Mouse (Mus musculus) forebrain, embryonic 11.5 days (tissue): ENCODE results near the gene Cybrd1. TPM values are rescaled to one million over a fixed set of nuclear protein-coding genes. Genes with fewer than 3 reads are reported as not detected.

Experiments
- ATAC-seq: fragments of 200-750 bp; cut with Nextera tagmentation; replicated peaks from 2 replicates; pipeline ENCODE4 v1.8.0; 2017; ENCODE audit warnings: moderate TSS enrichment; ENCODE audit not compliant: low FRiP score
- DNase-seq: peaks from one replicate; pipeline ENCODE4 v3.0.0-alpha.2; 2017; ENCODE audit warnings: low spot score
- H3K27ac ChIP-seq: fragments of 300-500 bp; sonication (generic); 2 replicates; pipeline ENCODE4 v1.5.1; 2014; ENCODE audit warnings: low read depth, low read length
- H3K27me3 ChIP-seq: fragments of 300-500 bp; sonication (generic); 2 replicates; pipeline ENCODE4 v1.6.1; 2014; ENCODE audit warnings: mild to moderate bottlenecking, low read length, mixed read lengths; ENCODE audit not compliant: control insufficient read depth, insufficient read depth
- H3K36me3 ChIP-seq: fragments of 300-500 bp; sonication (generic); 2 replicates; pipeline ENCODE4 v1.6.1; 2014; ENCODE audit warnings: mild to moderate bottlenecking, low read length, moderate library complexity, mixed read lengths; ENCODE audit not compliant: control insufficient read depth, insufficient read depth
- H3K4me1 ChIP-seq: fragments of 300-500 bp; sonication (generic); replicated peaks from 2 replicates; pipeline ENCODE4 v1.6.1; 2014; ENCODE audit warnings: low read length, mixed read lengths; ENCODE audit not compliant: control insufficient read depth, insufficient read depth
- H3K4me2 ChIP-seq: fragments of 300-500 bp; sonication (generic); 2 replicates; pipeline ENCODE4 v1.6.1; 2014; ENCODE audit warnings: low read depth, mild to moderate bottlenecking, low read length, moderate library complexity, mixed read lengths; ENCODE audit not compliant: severe bottlenecking
- H3K4me3 ChIP-seq: fragments of 300-500 bp; sonication (generic); 2 replicates; pipeline ENCODE4 v1.5.1; 2014; ENCODE audit warnings: low read depth, low read length
- H3K9ac ChIP-seq: fragments of 300-500 bp; sonication (generic); 2 replicates; pipeline ENCODE4 v1.6.1; 2014; ENCODE audit warnings: low read length
- H3K9me3 ChIP-seq: fragments of 300-500 bp; sonication (generic); 2 replicates; pipeline ENCODE4 v1.6.1; 2016; ENCODE audit warnings: low read length, mixed read lengths; ENCODE audit not compliant: control insufficient read depth
- WGBS: fragments of 180-500 bp; shearing (Covaris S2); extraction: QIAGEN DNeasy Blood & Tissue Kit; methylation state at CpG from one replicate; pipeline ENCODE4 v1.1.7; 2014; 5-methylcytosine and 5-hydroxymethylcytosine counted together
- polyA plus RNA-seq: library from polyadenylated mRNA; unstranded; fragments of >200 nt; fragmentation: Nextera tagmentation; extraction: Ambion mirVana; gene quantifications from 2 replicates; pipeline ENCODE4 v1.2.1, GENCODE M21; 2014

Gene Cybrd1
- polyA plus RNA-seq, 1 experiment from 2014 or later = 0.20 TPM

- DNase-seq = no peak
- no peak overlapping the region for H3K4me2 ChIP-seq
- H3K27ac ChIP-seq = no peak overlapping the region
- no peak overlapping the region for H3K4me3 ChIP-seq
- WGBS = 89% methylated on average over 9 of the region's 9 CpGs
- no peak for ATAC-seq
- no peaks in the 10 kb centered on the region for H3K27me3 ChIP-seq
- H3K9me3 ChIP-seq = no peaks in the 10 kb centered on the region
- H3K36me3 ChIP-seq = no peaks in the 10 kb centered on the region
- H3K9ac ChIP-seq = no peak overlapping the region
- H3K4me1 ChIP-seq = no peaks in the 10 kb centered on the region
Observed at GRCm38 (mm10) chr2:71134041-71134505, 16.4 kb downstream of the Cybrd1 start.

DNA sequence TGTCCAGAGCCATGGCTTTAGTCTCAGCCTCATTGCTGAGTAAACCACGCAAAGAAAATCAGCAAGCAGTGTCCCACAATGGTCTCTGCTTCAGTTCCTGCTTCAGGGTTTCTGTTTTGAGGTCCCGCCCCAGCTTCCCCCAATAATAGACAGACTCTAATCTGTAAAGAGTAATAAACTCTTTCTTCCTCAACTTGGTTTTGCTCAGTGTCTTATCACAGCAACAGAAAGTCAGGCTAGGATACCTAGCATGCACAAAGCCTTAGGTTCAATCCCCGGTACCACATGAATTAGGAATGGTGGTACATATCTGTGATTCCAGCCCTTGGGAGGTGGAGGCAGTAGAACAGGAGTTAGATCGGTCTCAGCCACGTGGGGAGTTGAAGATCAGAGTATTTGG is 17.1 kb downstream of the Cybrd1 start:
- H3K4me3 ChIP-seq = no peak overlapping the region
- no peaks in the 10 kb centered on the region for H3K9me3 ChIP-seq
- no peak overlapping the region for H3K4me2 ChIP-seq
- H3K36me3 ChIP-seq = no peaks in the 10 kb centered on the region
- no peak overlapping the region for H3K27ac ChIP-seq
- no peak overlapping the region for H3K9ac ChIP-seq
- no peak for DNase-seq
- 72% methylated on average over 5 of the region's 5 CpGs for WGBS
- no peaks in the 10 kb centered on the region for H3K27me3 ChIP-seq
- H3K4me1 ChIP-seq = no peaks in the 10 kb centered on the region
- no peak for ATAC-seq

DNA sequence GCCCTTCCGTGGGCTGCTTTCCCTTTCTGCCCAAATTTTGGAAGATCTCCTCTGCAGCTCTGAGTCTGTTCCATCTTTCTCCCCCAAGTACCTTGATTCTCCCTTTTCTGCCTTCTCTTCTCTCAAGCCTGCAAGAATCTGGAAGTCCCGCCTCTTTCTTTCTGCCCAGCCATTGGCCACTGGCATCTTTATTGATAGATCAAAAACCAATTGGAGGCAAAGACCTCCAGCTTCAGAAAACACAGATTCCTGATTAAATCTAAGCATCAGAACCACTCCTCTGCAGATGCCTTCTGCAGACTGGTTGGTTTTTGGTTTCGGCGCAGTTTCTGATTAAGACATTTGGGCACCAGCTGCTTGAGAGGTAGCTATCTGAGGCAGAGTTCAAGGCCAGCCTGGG is 22.9 kb downstream of the Cybrd1 start:
- Histone ChIP-seq H3K4me2 (no peak overlapping the region), H3K36me3 (no peaks in the 10 kb centered on the region), H3K9ac (no peak overlapping the region), H3K9me3 (no peaks in the 10 kb centered on the region), H3K4me3 (no peak overlapping the region), H3K27ac (no peak overlapping the region), H3K27me3 (no peaks in the 10 kb centered on the region), H3K4me1 (no peaks in the 10 kb centered on the region)
- no peak for ATAC-seq
- no peak for DNase-seq
- WGBS = 72% methylated on average over 4 of the region's 4 CpGs

- Histone ChIP-seq H3K4me2 (no peak overlapping the region), H3K36me3 (no peaks in the 10 kb centered on the region), H3K27me3 (no peaks in the 10 kb centered on the region), H3K9ac (no peak overlapping the region), H3K4me3 (no peak overlapping the region), H3K9me3 (no peaks in the 10 kb centered on the region), H3K4me1 (no peaks in the 10 kb centered on the region), H3K27ac (no peak overlapping the region)
- WGBS = 76% methylated on average over 7 of the region's 7 CpGs
- DNase-seq (no peak), ATAC-seq (no peak)
Observed at GRCm38 (mm10) chr2:71142410-71142809, 24.7 kb downstream of the Cybrd1 start.

GRCm38 (mm10) chr2:71145853-71146252 is 28.1 kb downstream of the Cybrd1 start:
- no peak overlapping the region for H3K4me3 ChIP-seq
- H3K9ac ChIP-seq = no peak overlapping the region
- H3K27me3 ChIP-seq = no peaks in the 10 kb centered on the region
- no peak overlapping the region for H3K4me2 ChIP-seq
- no peaks in the 10 kb centered on the region for H3K9me3 ChIP-seq
- H3K27ac ChIP-seq = no peak overlapping the region
- 89% methylated on average over 4 of the region's 4 CpGs for WGBS
- no peak for DNase-seq
- ATAC-seq = no peak
- H3K36me3 ChIP-seq = no peaks in the 10 kb centered on the region
- H3K4me1 ChIP-seq = no peaks in the 10 kb centered on the region

DNA sequence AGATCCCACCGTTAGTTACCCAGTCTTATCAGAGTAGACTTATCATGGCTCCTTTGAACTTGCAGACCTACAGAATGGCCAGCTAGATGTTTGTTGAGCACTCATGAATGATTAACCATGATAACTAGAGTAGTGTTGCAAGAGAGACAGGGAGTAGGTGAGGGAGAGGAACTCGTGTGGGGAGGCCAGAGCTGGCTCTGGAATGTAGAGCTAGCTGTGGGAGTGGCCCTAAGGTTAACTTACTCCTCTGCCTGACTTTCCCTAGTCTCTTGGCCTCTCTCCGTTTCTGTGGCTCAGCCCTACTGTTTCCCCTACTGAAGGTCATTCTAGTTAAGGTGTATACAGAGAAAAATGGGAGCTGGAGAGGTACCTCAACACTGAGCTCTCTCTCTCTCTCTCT is 28.5 kb downstream of the Cybrd1 start:
- WGBS = 60% methylated on average over 3 of the region's 3 CpGs
- H3K9ac ChIP-seq = no peak overlapping the region
- ATAC-seq = no peak

GRCm38 (mm10) chr2:71147816-71148215 is 30.1 kb downstream of the Cybrd1 start:
- WGBS = 45% methylated on average over 6 of the region's 6 CpGs
- no peaks in the 10 kb centered on the region for H3K36me3 ChIP-seq
- DNase-seq (no peak), ATAC-seq (no peak)
- no peak overlapping the region for H3K27ac ChIP-seq
- H3K9ac ChIP-seq = no peak overlapping the region
- H3K9me3 ChIP-seq = no peaks in the 10 kb centered on the region
- no peak overlapping the region for H3K4me2 ChIP-seq
- no peaks in the 10 kb centered on the region for H3K27me3 ChIP-seq
- no peak overlapping the region for H3K4me3 ChIP-seq
- no peaks in the 10 kb centered on the region for H3K4me1 ChIP-seq

More for the DNA sequence above, 28.5 kb downstream of the Cybrd1 start:
- no peak overlapping the region for H3K4me3 ChIP-seq
- H3K36me3 ChIP-seq = no peaks in the 10 kb centered on the region
- H3K9me3 ChIP-seq = no peaks in the 10 kb centered on the region
- DNase-seq = no peak
- no peaks in the 10 kb centered on the region for H3K27me3 ChIP-seq
- H3K4me2 ChIP-seq = no peak overlapping the region
- no peak overlapping the region for H3K27ac ChIP-seq
- no peaks in the 10 kb centered on the region for H3K4me1 ChIP-seq

GRCm38 (mm10) chr2:71152170-71152569 is 34.4 kb downstream of the Cybrd1 start:
- Histone ChIP-seq H3K4me1 (no peaks in the 10 kb centered on the region), H3K9me3 (no peaks in the 10 kb centered on the region), H3K27ac (no peak overlapping the region), H3K4me3 (no peak overlapping the region), H3K36me3 (no peaks in the 10 kb centered on the region), H3K9ac (no peak overlapping the region), H3K4me2 (no peak overlapping the region), H3K27me3 (no peaks in the 10 kb centered on the region)
- DNase-seq (no peak), ATAC-seq (no peak)
- 88% methylated on average over 4 of the region's 4 CpGs for WGBS

- H3K4me1 ChIP-seq = no peaks in the 10 kb centered on the region
- no peaks in the 10 kb centered on the region for H3K27me3 ChIP-seq
- DNase-seq (peak; percentile 91), ATAC-seq (peak; percentile 63; the same call in 1 of the 2 replicates)
- no peak overlapping the region for H3K27ac ChIP-seq
- no peak overlapping the region for H3K9ac ChIP-seq
- H3K4me2 ChIP-seq = no peak overlapping the region
- H3K4me3 ChIP-seq = no peak overlapping the region
- H3K36me3 ChIP-seq = no peaks in the 10 kb centered on the region
- 14% methylated on average over 8 of the region's 8 CpGs for WGBS
- no peaks in the 10 kb centered on the region for H3K9me3 ChIP-seq
Observed at GRCm38 (mm10) chr2:71155486-71155885, 37.8 kb downstream of the Cybrd1 start.
